Mouse (Mus musculus) liver, embryonic 12.5 days (tissue): ENCODE results near the gene Synpo2l. TPM values are rescaled to one million over a fixed set of nuclear protein-coding genes. Genes with fewer than 3 reads are reported as not detected.

Source experiments
- ATAC-seq: fragments of 200-750 bp; cut with Nextera tagmentation; 2 replicates; pipeline ENCODE4 v1.8.0; 2017; ENCODE audit warnings: moderate number of reproducible peaks, mild to moderate bottlenecking, moderate library complexity
- H3K27ac ChIP-seq: fragments of 300-500 bp; sonication (generic); 2 replicates; pipeline ENCODE4 v1.5.1; 2016; ENCODE audit warnings: mild to moderate bottlenecking
- H3K27me3 ChIP-seq: fragments of 300-500 bp; sonication (generic); replicated peaks from 2 replicates; pipeline ENCODE4 v1.6.1; 2016; ENCODE audit warnings: mild to moderate bottlenecking, moderate library complexity
- H3K36me3 ChIP-seq: fragments of 300-500 bp; sonication (generic); 2 replicates; pipeline ENCODE4 v1.6.1; 2016; ENCODE audit warnings: mild to moderate bottlenecking, moderate library complexity
- H3K4me1 ChIP-seq: fragments of 300-500 bp; sonication (generic); 2 replicates; pipeline ENCODE4 v1.6.1; 2016
- H3K4me2 ChIP-seq: fragments of 300-500 bp; sonication (generic); 2 replicates; pipeline ENCODE4 v1.6.1; 2016; ENCODE audit warnings: mild to moderate bottlenecking, moderate library complexity
- H3K4me3 ChIP-seq: fragments of 300-500 bp; sonication (generic); 2 replicates; pipeline ENCODE4 v1.5.1; 2016; ENCODE audit warnings: mild to moderate bottlenecking, moderate library complexity
- H3K9ac ChIP-seq: fragments of 300-500 bp; sonication (generic); 2 replicates; pipeline ENCODE4 v1.6.1; 2016; ENCODE audit warnings: mild to moderate bottlenecking, moderate library complexity
- H3K9me3 ChIP-seq: fragments of 300-500 bp; sonication (generic); replicated peaks from 2 replicates; pipeline ENCODE4 v1.6.1; 2016; ENCODE audit warnings: mild to moderate bottlenecking, moderate library complexity
- WGBS: fragments of 180-500 bp; shearing (Covaris S2); methylation state at CpG from one replicate; pipeline ENCODE4 v1.1.7; 2016; ENCODE audit not compliant: insufficient replicate concordance; 5-methylcytosine and 5-hydroxymethylcytosine counted together
- polyA plus RNA-seq: library from polyadenylated mRNA; unstranded; fragments of >200 nt; fragmentation: Nextera tagmentation; extraction: Ambion mirVana; gene quantifications from 2 replicates; pipeline ENCODE4 v1.2.1, GENCODE M21; 2016

Gene Synpo2l
- polyA plus RNA-seq, 1 experiment from 2014 or later: 0.25 TPM

DNA sequence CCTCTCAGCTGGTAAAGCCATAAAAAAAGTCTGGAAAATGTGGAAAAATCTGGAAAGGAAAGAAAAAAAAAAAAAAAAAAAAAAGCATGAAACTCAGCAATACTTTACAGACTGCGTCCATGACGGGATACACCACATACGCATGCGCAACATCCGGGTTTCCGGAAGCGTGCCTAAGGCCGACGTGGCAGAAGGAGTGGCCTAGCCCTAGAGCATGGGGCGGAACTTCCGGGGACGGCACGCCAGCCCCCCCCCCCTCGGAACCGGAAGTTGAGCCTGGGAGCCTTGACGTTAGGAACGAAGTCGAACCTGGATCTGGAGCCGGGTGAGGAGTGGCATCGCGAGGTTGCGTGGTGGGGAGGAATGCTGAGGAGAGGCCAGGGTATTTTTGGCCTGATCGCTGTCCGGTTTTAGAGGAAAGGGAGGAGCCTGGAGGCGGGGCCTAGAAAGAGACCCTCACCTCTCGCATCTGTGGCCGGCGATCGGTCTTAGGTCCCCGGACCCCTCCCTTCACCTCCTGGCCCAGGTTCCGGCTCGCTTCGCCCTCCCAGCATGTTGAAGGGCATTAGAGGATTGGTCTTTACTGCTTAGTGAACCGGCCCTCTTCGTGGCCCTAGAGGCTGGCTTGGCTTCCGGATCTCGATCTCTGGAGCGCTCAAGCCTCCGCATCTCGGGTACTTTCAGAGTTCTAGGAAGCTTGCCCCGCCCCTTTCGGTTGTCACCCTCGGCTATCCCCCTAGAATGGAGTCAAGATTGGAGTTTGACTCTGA, 6.1 kb upstream of the Synpo2l start, which contains the start of gene Sec24c:
Gene Sec24c, plus strand, starts transcription at position 245 of the 770 bp plus-strand sequence.
- peak within 1 kb of the TSS; percentile 90 for H3K4me2 ChIP-seq
- peak within 1 kb of the TSS; percentile 84 for H3K9ac ChIP-seq
- H3K36me3 ChIP-seq: peaks cover 41% of the 10 kb centered on the region
- peak; percentile 96 for ATAC-seq
- H3K27me3 ChIP-seq: peaks cover 10% of the 10 kb centered on the region
- under 1% methylated on average over 43 of the region's 43 CpGs for WGBS
- H3K4me3 ChIP-seq: peak within 1 kb of the TSS; percentile 75
- H3K9me3 ChIP-seq: no peaks in the 10 kb centered on the region
- H3K4me1 ChIP-seq: peaks cover 24% of the 10 kb centered on the region
- H3K27ac ChIP-seq: peak within 1 kb of the TSS; percentile 90

DNA sequence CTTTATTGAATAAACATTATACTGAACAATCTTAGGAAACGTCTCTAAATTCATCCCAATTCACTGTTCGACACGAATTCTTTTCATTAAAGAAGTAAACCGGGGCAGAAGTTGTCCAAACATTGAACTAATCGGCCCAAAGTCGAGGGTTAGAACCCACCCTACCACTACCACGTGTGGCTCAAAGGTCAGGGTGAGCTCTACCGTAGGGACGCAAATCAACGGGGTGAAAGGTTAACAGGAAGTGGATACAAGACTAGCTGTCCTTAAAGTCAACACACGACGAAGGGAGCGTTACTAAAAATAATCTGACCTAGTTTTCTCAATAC, 5.5 kb upstream of the Synpo2l start:
- 8% methylated on average over 13 of the region's 13 CpGs for WGBS
- Histone ChIP-seq H3K9me3 (no peaks in the 10 kb centered on the region), H3K36me3 (peaks cover 36% of the 10 kb centered on the region), H3K4me3 (peak overlapping the region; percentile 75), H3K9ac (peak overlapping the region; percentile 37; the same call in 1 of the 2 replicates), H3K4me1 (peaks cover 24% of the 10 kb centered on the region), H3K27ac (peak overlapping the region; percentile 47; the same call in 1 of the 2 replicates), H3K27me3 (peaks cover 15% of the 10 kb centered on the region), H3K4me2 (peak overlapping the region; percentile 90)
- peak; percentile 69 for ATAC-seq

- no peak overlapping the region for H3K4me3 ChIP-seq
- H3K4me2 ChIP-seq: peak overlapping the region; percentile 90
- H3K27me3 ChIP-seq: peaks cover 17% of the 10 kb centered on the region
- H3K4me1 ChIP-seq: peaks cover 24% of the 10 kb centered on the region
- peak overlapping the region; percentile 33; the same call in 1 of the 2 replicates for H3K27ac ChIP-seq
- no peak for ATAC-seq
- peaks cover 29% of the 10 kb centered on the region for H3K36me3 ChIP-seq
- 88% methylated on average over 2 of the region's 2 CpGs for WGBS
- H3K9me3 ChIP-seq: no peaks in the 10 kb centered on the region
- no peak overlapping the region for H3K9ac ChIP-seq
Measured at GRCm38 (mm10) chr14:20672990-20673389, 4.8 kb upstream of the Synpo2l start.

DNA sequence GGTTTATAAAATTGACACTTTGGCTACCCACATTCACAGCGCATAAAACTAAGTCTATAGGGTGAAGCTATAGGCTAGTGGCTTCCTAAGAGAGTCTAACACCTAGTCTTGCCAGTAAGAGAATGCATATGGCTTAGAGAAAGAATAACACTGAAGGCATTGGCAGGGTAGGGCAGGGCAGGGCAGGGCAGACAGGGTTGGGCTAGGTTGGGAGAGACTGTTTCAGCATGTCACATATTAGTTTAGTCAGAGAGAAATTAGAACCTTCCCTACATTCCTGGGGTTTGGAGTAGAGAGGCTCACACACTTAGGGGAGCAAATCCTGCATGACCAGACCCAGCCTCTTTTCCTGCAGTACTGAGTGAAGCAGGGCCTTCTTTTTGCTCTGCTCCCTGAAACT, 685 bp downstream of the Synpo2l start:
- no peak overlapping the region for H3K9ac ChIP-seq
- H3K4me1 ChIP-seq: 0 out of 2 replicates have a peak, but pooled peaks cover 3% of the 10 kb centered on the region
- no peak overlapping the region for H3K4me2 ChIP-seq
- H3K27ac ChIP-seq: no peak overlapping the region
- 57% methylated on average over 1 of the region's 1 CpGs for WGBS
- no peaks in the 10 kb centered on the region for H3K9me3 ChIP-seq
- H3K27me3 ChIP-seq: peaks cover 67% of the 10 kb centered on the region
- ATAC-seq: no peak
- no peaks in the 10 kb centered on the region for H3K36me3 ChIP-seq
- no peak overlapping the region for H3K4me3 ChIP-seq

GRCm38 (mm10) chr14:20664436-20664835, 3.7 kb downstream of the Synpo2l start:
- H3K9me3 ChIP-seq: no peaks in the 10 kb centered on the region
- H3K9ac ChIP-seq: no peak overlapping the region
- no peaks in the 10 kb centered on the region for H3K36me3 ChIP-seq
- peaks cover 82% of the 10 kb centered on the region for H3K27me3 ChIP-seq
- no peak overlapping the region for H3K4me2 ChIP-seq
- peaks cover 19% of the 10 kb centered on the region for H3K4me1 ChIP-seq
- no peak for ATAC-seq
- no peak overlapping the region for H3K4me3 ChIP-seq
- H3K27ac ChIP-seq: no peak overlapping the region
- WGBS: 65% methylated on average over 3 of the region's 3 CpGs

DNA sequence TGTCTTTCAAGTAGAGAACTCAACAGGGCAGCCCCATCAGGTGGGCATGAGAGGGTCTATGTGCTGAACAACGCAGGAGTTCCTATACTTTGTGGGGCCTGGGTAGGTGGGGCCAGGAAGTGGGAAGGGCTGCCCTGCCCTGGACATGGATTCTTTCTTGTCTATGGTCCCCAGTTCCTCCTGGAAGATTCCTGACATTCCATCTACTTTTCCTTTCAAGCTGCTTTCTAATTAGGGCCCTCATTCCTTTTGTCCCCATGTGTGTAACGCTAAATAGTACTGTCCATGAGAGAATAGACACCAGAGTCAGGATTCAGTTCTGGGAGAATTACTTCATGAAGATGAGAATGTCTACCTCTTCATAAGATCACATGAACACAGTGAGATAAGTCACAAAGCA, 4.6 kb downstream of the Synpo2l start:
- WGBS: 58% methylated on average over 2 of the region's 2 CpGs
- Histone ChIP-seq H3K9ac (no peak overlapping the region), H3K27ac (no peak overlapping the region)

GRCm38 (mm10) chr14:20662740-20663139, 5.4 kb downstream of the Synpo2l start:
- 63% methylated on average over 3 of the region's 3 CpGs for WGBS
- no peaks in the 10 kb centered on the region for H3K36me3 ChIP-seq
- H3K27ac ChIP-seq: no peak overlapping the region
- H3K9ac ChIP-seq: no peak overlapping the region
- no peak overlapping the region for H3K4me2 ChIP-seq
- no peak for ATAC-seq
- no peaks in the 10 kb centered on the region for H3K9me3 ChIP-seq
- H3K27me3 ChIP-seq: peaks cover 70% of the 10 kb centered on the region
- peaks cover 22% of the 10 kb centered on the region for H3K4me1 ChIP-seq
- no peak overlapping the region for H3K4me3 ChIP-seq

More for the DNA sequence above, 4.6 kb downstream of the Synpo2l start:
- no peaks in the 10 kb centered on the region for H3K9me3 ChIP-seq
- peaks cover 19% of the 10 kb centered on the region for H3K4me1 ChIP-seq
- peaks cover 75% of the 10 kb centered on the region for H3K27me3 ChIP-seq
- no peaks in the 10 kb centered on the region for H3K36me3 ChIP-seq
- no peak for ATAC-seq
- no peak overlapping the region for H3K4me3 ChIP-seq
- no peak overlapping the region for H3K4me2 ChIP-seq

- peak; percentile 25; the same call in 1 of the 2 replicates for ATAC-seq
- peak overlapping the region; percentile 93 for H3K4me2 ChIP-seq
- H3K27me3 ChIP-seq: peaks cover 63% of the 10 kb centered on the region
- H3K36me3 ChIP-seq: no peaks in the 10 kb centered on the region
- peak overlapping the region; percentile 63 for H3K4me3 ChIP-seq
- H3K9ac ChIP-seq: peak overlapping the region; percentile 67
- H3K27ac ChIP-seq: 0 out of 2 replicates have a peak overlapping the region, but pooled peaks have one; percentile 34
- WGBS: 15% methylated on average over 19 of the region's 19 CpGs
- H3K4me1 ChIP-seq: peaks cover 22% of the 10 kb centered on the region
- no peaks in the 10 kb centered on the region for H3K9me3 ChIP-seq
Measured at GRCm38 (mm10) chr14:20661661-20662331, 6.4 kb downstream of the Synpo2l start.

- H3K27me3 ChIP-seq: peaks cover 56% of the 10 kb centered on the region
- peak overlapping the region; percentile 63 for H3K4me3 ChIP-seq
- H3K4me2 ChIP-seq: peak overlapping the region; percentile 93
- no peaks in the 10 kb centered on the region for H3K36me3 ChIP-seq
- WGBS: 3% methylated on average over 52 of the region's 52 CpGs
- H3K27ac ChIP-seq: 0 out of 2 replicates have a peak overlapping the region, but pooled peaks have one; percentile 34
- peak overlapping the region; percentile 67 for H3K9ac ChIP-seq
- peak; percentile 82 for ATAC-seq
- H3K9me3 ChIP-seq: no peaks in the 10 kb centered on the region
- peaks cover 22% of the 10 kb centered on the region for H3K4me1 ChIP-seq
Measured at GRCm38 (mm10) chr14:20660827-20661660, 7.1 kb downstream of the Synpo2l start.

DNA sequence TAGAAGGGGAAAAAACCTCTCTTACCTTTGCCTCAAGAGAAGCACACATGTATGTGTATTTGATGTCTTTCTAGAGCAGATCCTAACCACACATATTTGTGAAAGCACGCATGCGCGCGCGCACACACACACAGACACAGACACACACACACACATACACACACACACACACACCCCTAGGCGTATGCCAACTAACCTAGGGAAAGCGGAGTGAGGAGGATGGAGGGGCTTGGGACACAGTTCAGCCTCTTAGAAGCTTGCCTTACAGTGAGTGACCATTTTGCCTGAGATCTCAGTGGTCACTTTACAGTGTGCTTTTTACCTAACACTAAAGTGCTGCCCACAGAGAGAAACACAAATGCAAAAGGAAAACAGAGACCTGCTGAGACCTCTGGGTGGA, 8.5 kb downstream of the Synpo2l start:
- H3K4me1 ChIP-seq: peaks cover 22% of the 10 kb centered on the region
- 87% methylated on average over 7 of the region's 7 CpGs for WGBS
- no peak overlapping the region for H3K4me3 ChIP-seq
- no peaks in the 10 kb centered on the region for H3K9me3 ChIP-seq
- no peaks in the 10 kb centered on the region for H3K36me3 ChIP-seq
- ATAC-seq: no peak
- peaks cover 45% of the 10 kb centered on the region for H3K27me3 ChIP-seq
- H3K9ac ChIP-seq: no peak overlapping the region
- H3K4me2 ChIP-seq: no peak overlapping the region
- no peak overlapping the region for H3K27ac ChIP-seq

- WGBS: 71% methylated on average over 6 of the region's 6 CpGs
- H3K4me1 ChIP-seq: peaks cover 22% of the 10 kb centered on the region
- ATAC-seq: no peak
Measured at GRCm38 (mm10) chr14:20658902-20659301, 9.3 kb downstream of the Synpo2l start.

More at GRCm38 (mm10) chr14:20658902-20659301, 9.3 kb downstream of the Synpo2l start:
- no peaks in the 10 kb centered on the region for H3K9me3 ChIP-seq
- H3K36me3 ChIP-seq: no peaks in the 10 kb centered on the region
- H3K27ac ChIP-seq: no peak overlapping the region
- H3K9ac ChIP-seq: no peak overlapping the region
- no peak overlapping the region for H3K4me3 ChIP-seq
- H3K4me2 ChIP-seq: no peak overlapping the region
- peaks cover 37% of the 10 kb centered on the region for H3K27me3 ChIP-seq
